Mouse (Mus musculus) ovary, postnatal 14 days (tissue): ENCODE data around the gene Cemip2.

Source experiments
- DNase-seq: peaks from one replicate; pipeline ENCODE4 v3.0.0; 2022; ENCODE audit warnings: low spot score

Cemip2 gene

GRCm38 (mm10) chr19:21814433-21815020, 36.4 kb downstream of the Cemip2 start:
- no peak for DNase-seq

GRCm38 (mm10) chr19:21816260-21816659, 38.1 kb downstream of the Cemip2 start:
- no peak for DNase-seq

GRCm38 (mm10) chr19:21818021-21818725, 40.0 kb downstream of the Cemip2 start:
- DNase-seq = no peak

GRCm38 (mm10) chr19:21819585-21819984, 41.4 kb downstream of the Cemip2 start:
- DNase-seq = no peak

GRCm38 (mm10) chr19:21820126-21820525, 42.0 kb downstream of the Cemip2 start:
- DNase-seq = no peak

- DNase-seq = no peak
These were observed 43.7 kb downstream of the Cemip2 start for GRCm38 (mm10) chr19:21821877-21822276.

- DNase-seq = no peak
These were observed 46.0 kb downstream of the Cemip2 start for GRCm38 (mm10) chr19:21824146-21824545.

GRCm38 (mm10) chr19:21825128-21825885, 47.2 kb downstream of the Cemip2 start:
- no peak for DNase-seq

- DNase-seq = no peak
These were observed 55.4 kb downstream of the Cemip2 start for GRCm38 (mm10) chr19:21833416-21833992.

- no peak for DNase-seq
These were observed 56.8 kb downstream of the Cemip2 start for GRCm38 (mm10) chr19:21834952-21835351.

- no peak for DNase-seq
These were observed 72.6 kb downstream of the Cemip2 start for GRCm38 (mm10) chr19:21850721-21851120.

- no peak for DNase-seq
These were observed 76.5 kb downstream of the Cemip2 start for GRCm38 (mm10) chr19:21854526-21855228.

- no peak for DNase-seq
These were observed 77.4 kb downstream of the Cemip2 start for GRCm38 (mm10) chr19:21855421-21856128.

- DNase-seq = no peak
These were observed 80.8 kb downstream of the Cemip2 start for GRCm38 (mm10) chr19:21858846-21859521.

GRCm38 (mm10) chr19:21860132-21860531, 82.0 kb downstream of the Cemip2 start:
- DNase-seq = no peak

GRCm38 (mm10) chr19:21860894-21861293, 82.8 kb downstream of the Cemip2 start:
- DNase-seq = no peak

- DNase-seq = no peak
These were observed 84.3 kb downstream of the Cemip2 start for GRCm38 (mm10) chr19:21862289-21862990.

- DNase-seq = no peak
These were observed 85.1 kb downstream of the Cemip2 start for GRCm38 (mm10) chr19:21862991-21863931.
